Comparison of ENCODE assay signal across 19 mouse cellular contexts in genomic region chr11:47264267-47264984, GRCm38 (mm10).
DNase-seq lines count a peak whose midpoint lies in the region; ATAC-seq and TF ChIP-seq lines count a peak whose summit lies in the region.
"Had no signal": no experiment of that assay in that cellular context is flagged by ENCODE, and none has a peak within 500 bp of the region (broad histone marks: within the 10 kb centered on the region; RNA-seq: fewer than 3 reads in every experiment).

No protein-coding gene starts in this region.

- ATAC-seq in neural tube, embryonic 13.5 days (ENCODE audit: low read depth), result peak; percentile 40
- ATAC-seq in neural tube, embryonic 15.5 days (ENCODE audit: low FRiP score), result no peak
- peak; percentile 38; the same call in 1 of the 2 replicates for ATAC-seq in forebrain, postnatal 0 days
- ATAC-seq in midbrain, embryonic 13.5 days, result peak; percentile 70
- ATAC-seq in stomach, postnatal 0 days (ENCODE audit: low FRiP score, low TSS enrichment), result no peak
- ATAC-seq: intestine, embryonic 15.5 days had no signal

- no peak for DNase-seq in forebrain, postnatal 0 days
- no peak for DNase-seq in stomach, postnatal 0 days (ENCODE audit: low spot score)
- DNase-seq in gastrocnemius, postnatal 36 days, result no peak
- DNase-seq in kidney, adult 11 months, result no peak
- DNase-seq: adrenal gland, adult 2 months; cerebellum, adult 8-10 months; gastrocnemius, postnatal 14 days; heart, adult 2 months; heart, postnatal 36 days; lung, postnatal 10 days; thymus, postnatal 14 days had no signal

- H3K9ac ChIP-seq in neural tube, embryonic 13.5 days, result no peak overlapping the region
- H3K9ac ChIP-seq in neural tube, embryonic 15.5 days (replicated peaks), result no peak overlapping the region
- H3K9ac ChIP-seq in forebrain, postnatal 0 days, result no peak overlapping the region
- H3K9ac ChIP-seq in midbrain, embryonic 13.5 days (replicated peaks), result no peak overlapping the region
- H3K9ac ChIP-seq in stomach, postnatal 0 days (ENCODE audit: low read length), result no peak overlapping the region
- H3K9ac ChIP-seq: intestine, embryonic 15.5 days; kidney, embryonic 15.5 days; limb, embryonic 15.5 days had no signal

- H3K27me3 ChIP-seq in neural tube, embryonic 13.5 days, result no peaks in the 10 kb centered on the region
- no peaks in the 10 kb centered on the region for H3K27me3 ChIP-seq in neural tube, embryonic 15.5 days (replicated peaks)
- no peaks in the 10 kb centered on the region for H3K27me3 ChIP-seq in forebrain, postnatal 0 days (ENCODE audit: insufficient read depth, low read length)
- no peaks in the 10 kb centered on the region for H3K27me3 ChIP-seq in midbrain, embryonic 13.5 days
- no peaks in the 10 kb centered on the region for H3K27me3 ChIP-seq in stomach, postnatal 0 days (ENCODE audit: control insufficient read depth, insufficient read depth, low read length)
- H3K27me3 ChIP-seq: intestine, embryonic 15.5 days; kidney, embryonic 15.5 days; limb, embryonic 15.5 days; megakaryocyte, embryonic 14.5 days had no signal

- H3K4me3 ChIP-seq in neural tube, embryonic 13.5 days, result no peak overlapping the region
- no peak overlapping the region for H3K4me3 ChIP-seq in neural tube, embryonic 15.5 days (replicated peaks)
- no peak overlapping the region for H3K4me3 ChIP-seq in forebrain, postnatal 0 days (ENCODE audit: low read depth, low read length)
- no peak overlapping the region for H3K4me3 ChIP-seq in midbrain, embryonic 13.5 days (replicated peaks)
- no peak overlapping the region for H3K4me3 ChIP-seq in stomach, postnatal 0 days (ENCODE audit: low read depth, low read length)
- H3K4me3 ChIP-seq: heart, adult 2 months; intestine, embryonic 15.5 days; kidney, embryonic 15.5 days; limb, embryonic 15.5 days; megakaryocyte, embryonic 14.5 days; myocyte had no signal

- H3K4me2 ChIP-seq in neural tube, embryonic 13.5 days, result no peak overlapping the region
- H3K4me2 ChIP-seq in neural tube, embryonic 15.5 days, result no peak overlapping the region
- H3K4me2 ChIP-seq in forebrain, postnatal 0 days (ENCODE audit: low read depth), result no peak overlapping the region
- H3K4me2 ChIP-seq in midbrain, embryonic 13.5 days (replicated peaks), result no peak overlapping the region
- no peak overlapping the region for H3K4me2 ChIP-seq in stomach, postnatal 0 days (replicated peaks; ENCODE audit: low read depth)
- H3K4me2 ChIP-seq: intestine, embryonic 15.5 days; kidney, embryonic 15.5 days; limb, embryonic 15.5 days had no signal

- 71% methylated on average over 9 of the region's 9 CpGs for WGBS in neural tube, embryonic 13.5 days
- WGBS in neural tube, embryonic 15.5 days, result 68% methylated on average over 9 of the region's 9 CpGs
- WGBS in forebrain, postnatal 0 days, result 43% methylated on average over 9 of the region's 9 CpGs
- 74% methylated on average over 9 of the region's 9 CpGs for WGBS in midbrain, embryonic 13.5 days
- WGBS in stomach, postnatal 0 days, result 79% methylated on average over 9 of the region's 9 CpGs

- H3K27ac ChIP-seq in neural tube, embryonic 13.5 days (replicated peaks), result no peak overlapping the region
- no peak overlapping the region for H3K27ac ChIP-seq in neural tube, embryonic 15.5 days (replicated peaks)
- H3K27ac ChIP-seq in forebrain, postnatal 0 days (ENCODE audit: low read depth, low read length), result no peak overlapping the region
- H3K27ac ChIP-seq in midbrain, embryonic 13.5 days, result no peak overlapping the region
- no peak overlapping the region for H3K27ac ChIP-seq in stomach, postnatal 0 days (replicated peaks)
- H3K27ac ChIP-seq: heart, adult 2 months; intestine, embryonic 15.5 days; kidney, embryonic 15.5 days; limb, embryonic 15.5 days had no signal

- no peaks in the 10 kb centered on the region for H3K4me1 ChIP-seq in neural tube, embryonic 13.5 days (replicated peaks)
- no peaks in the 10 kb centered on the region for H3K4me1 ChIP-seq in neural tube, embryonic 15.5 days
- H3K4me1 ChIP-seq in forebrain, postnatal 0 days (ENCODE audit: insufficient read depth), result no peaks in the 10 kb centered on the region
- H3K4me1 ChIP-seq in midbrain, embryonic 13.5 days (replicated peaks), result no peaks in the 10 kb centered on the region
- no peaks in the 10 kb centered on the region for H3K4me1 ChIP-seq in stomach, postnatal 0 days (replicated peaks; ENCODE audit: control insufficient read depth, insufficient read depth)
- H3K4me1 ChIP-seq: intestine, embryonic 15.5 days; kidney, embryonic 15.5 days; limb, embryonic 15.5 days; megakaryocyte, embryonic 14.5 days had no signal

- TF ChIP-seq CTCF in forebrain, postnatal 0 days (IDR thresholded peaks at IDR 0.05; ENCODE audit: low read depth), result no peak
- TF ChIP-seq CTCF in stomach, postnatal 0 days (IDR thresholded peaks at IDR 0.05; ENCODE audit: low read depth), result no peak

- TF ChIP-seq EP300 in stomach, postnatal 0 days (optimal IDR thresholded peaks at IDR 0.05), result no peak

- no peaks in the 10 kb centered on the region for H3K9me3 ChIP-seq in neural tube, embryonic 13.5 days
- no peaks in the 10 kb centered on the region for H3K9me3 ChIP-seq in neural tube, embryonic 15.5 days (replicated peaks)
- no peaks in the 10 kb centered on the region for H3K9me3 ChIP-seq in forebrain, postnatal 0 days (ENCODE audit: low read length)
- no peaks in the 10 kb centered on the region for H3K9me3 ChIP-seq in midbrain, embryonic 13.5 days
- no peaks in the 10 kb centered on the region for H3K9me3 ChIP-seq in stomach, postnatal 0 days (ENCODE audit: control insufficient read depth, low read length)
- H3K9me3 ChIP-seq: intestine, embryonic 15.5 days; kidney, embryonic 15.5 days; limb, embryonic 15.5 days; megakaryocyte, embryonic 14.5 days had no signal

- H3K36me3 ChIP-seq in neural tube, embryonic 13.5 days, result no peaks in the 10 kb centered on the region
- H3K36me3 ChIP-seq in neural tube, embryonic 15.5 days, result no peaks in the 10 kb centered on the region
- H3K36me3 ChIP-seq in forebrain, postnatal 0 days (ENCODE audit: insufficient read depth), result no peaks in the 10 kb centered on the region
- no peaks in the 10 kb centered on the region for H3K36me3 ChIP-seq in midbrain, embryonic 13.5 days
- no peaks in the 10 kb centered on the region for H3K36me3 ChIP-seq in stomach, postnatal 0 days (ENCODE audit: control insufficient read depth, insufficient read depth, low read length)
- H3K36me3 ChIP-seq: intestine, embryonic 15.5 days; kidney, embryonic 15.5 days; limb, embryonic 15.5 days had no signal

- intact Hi-C loops in gastrocnemius, postnatal 36 days (cut with DNase I), result no loop called here

Comparison
In these comparisons a context has a peak if more than half of its experiments do, and no peak if none do; other contexts are left out.
1. ATAC-seq: peak in neural tube, embryonic 13.5 days (single experiment), forebrain, postnatal 0 days (single experiment) and midbrain, embryonic 13.5 days (single experiment); none in neural tube, embryonic 15.5 days (single experiment) and stomach, postnatal 0 days (single experiment).